Mouse (Mus musculus) macrophage (primary cell): ENCODE measurements around the gene B3gnt2. TPM values are rescaled to one million over a fixed set of nuclear protein-coding genes. Genes with fewer than 3 reads are reported as not detected.

Source experiments
- H3K27ac ChIP-seq: fragments of 350-480 bp; formaldehyde crosslinking; 2 replicates; pipeline ENCODE4 v1.9.0; 2021
- H3K36me3 ChIP-seq: fragments of 350-480 bp; formaldehyde crosslinking; 2 replicates; pipeline ENCODE4 v1.9.0; 2021; ENCODE audit errors: inconsistent target
- H3K4me3 ChIP-seq: fragments of 350-480 bp; formaldehyde crosslinking; 2 replicates; pipeline ENCODE4 v1.9.0; 2021; ENCODE audit errors: inconsistent target
- H3K79me2 ChIP-seq: fragments of 350-480 bp; formaldehyde crosslinking; 2 replicates; pipeline ENCODE4 v1.9.0; 2021; ENCODE audit errors: inconsistent target
- WGBS: methylation state at CpG from one replicate; pipeline ENCODE4 v1.1.7; 2026; ENCODE audit warnings: inconsistent platforms; ENCODE audit not compliant: missing documents; 5-methylcytosine and 5-hydroxymethylcytosine counted together
- polyA plus RNA-seq: library from polyadenylated mRNA; stranded (reverse); fragments of 250-400 nt; gene quantifications from 3 replicates; pipeline ENCODE4 v1.2.4, GENCODE M21; 2018; ENCODE audit warnings: inconsistent platforms

The B3gnt2 gene
- polyA plus RNA-seq, 1 experiment from 2014 or later: 65.2 TPM

DNA sequence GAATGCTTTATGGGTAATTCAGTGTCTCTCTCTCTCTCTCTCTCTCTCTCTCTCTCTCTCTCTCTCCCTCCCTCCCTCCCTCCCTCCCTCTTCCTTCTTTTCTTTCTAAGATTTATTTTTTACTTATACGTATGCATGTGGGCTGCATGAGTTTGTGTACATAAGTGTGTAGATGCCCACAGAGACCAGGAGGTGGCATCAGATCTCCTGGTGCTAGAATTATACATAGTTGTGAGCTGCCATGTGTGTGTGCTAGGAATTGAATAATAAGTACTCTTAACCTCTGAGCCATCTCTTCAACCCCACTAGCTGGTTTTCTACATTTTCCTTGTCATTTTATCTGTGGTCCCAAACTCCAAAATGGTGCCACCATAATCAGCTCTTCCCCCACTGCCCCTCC is 35.2 kb downstream of the B3gnt2 start:
- no CpG with 5 or more reads among the region's 1 CpGs for WGBS
- no peaks in the 10 kb centered on the region for H3K36me3 ChIP-seq
- no peaks in the 10 kb centered on the region for H3K79me2 ChIP-seq
- H3K4me3 ChIP-seq: no peak overlapping the region
- H3K27ac ChIP-seq: no peak overlapping the region

- H3K79me2 ChIP-seq: no peaks in the 10 kb centered on the region
- WGBS: 57% methylated on average over 9 of the region's 9 CpGs
These were observed 36.6 kb downstream of the B3gnt2 start for GRCm38 (mm10) chr11:22824049-22824705.

GRCm38 (mm10) chr11:22821243-22821642 is 39.5 kb downstream of the B3gnt2 start:
- no peak overlapping the region for H3K4me3 ChIP-seq
- no peaks in the 10 kb centered on the region for H3K36me3 ChIP-seq
- no peak overlapping the region for H3K27ac ChIP-seq
- H3K79me2 ChIP-seq: no peaks in the 10 kb centered on the region; the same call in 1 of the 2 replicates
- 70% methylated on average over 3 of the region's 3 CpGs for WGBS

More at GRCm38 (mm10) chr11:22824049-22824705, 36.6 kb downstream of the B3gnt2 start:
- no peak overlapping the region for H3K4me3 ChIP-seq
- H3K36me3 ChIP-seq: no peaks in the 10 kb centered on the region
- H3K27ac ChIP-seq: no peak overlapping the region

- H3K79me2 ChIP-seq: no peaks in the 10 kb centered on the region; the same call in 1 of the 2 replicates
- WGBS: 0% methylated on average over 4 of the region's 5 CpGs
- H3K4me3 ChIP-seq: no peak overlapping the region
- H3K36me3 ChIP-seq: no peaks in the 10 kb centered on the region
- peak overlapping the region; percentile 70 for H3K27ac ChIP-seq
These were observed 42.4 kb downstream of the B3gnt2 start for GRCm38 (mm10) chr11:22818371-22818770.

DNA sequence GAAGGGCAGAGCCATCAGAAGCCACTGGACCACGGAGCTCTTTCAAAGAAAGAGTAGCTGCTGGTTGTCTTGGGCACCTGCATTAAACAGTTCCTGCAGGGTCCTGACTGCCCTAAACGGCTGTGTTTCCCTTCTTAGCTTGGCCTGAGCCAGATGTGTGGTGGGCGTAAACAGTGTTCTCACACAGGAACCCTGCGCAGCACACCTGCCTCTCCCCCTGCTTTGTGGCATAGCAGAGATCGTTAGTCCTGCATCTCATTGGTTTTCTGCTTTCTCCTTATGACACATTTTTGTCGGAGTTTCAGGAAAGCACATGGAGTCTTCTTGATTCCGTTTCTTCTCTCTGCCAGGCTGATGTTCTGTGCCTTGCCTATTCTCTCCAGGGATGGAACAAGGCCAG is 44.9 kb downstream of the B3gnt2 start:
- no peak overlapping the region for H3K4me3 ChIP-seq

GRCm38 (mm10) chr11:22815143-22815542 is 45.6 kb downstream of the B3gnt2 start:
- H3K79me2 ChIP-seq: no peaks in the 10 kb centered on the region; the same call in 1 of the 2 replicates
- H3K27ac ChIP-seq: peak overlapping the region; percentile 89
- no peak overlapping the region for H3K4me3 ChIP-seq
- no peaks in the 10 kb centered on the region for H3K36me3 ChIP-seq

More for the DNA sequence above, 44.9 kb downstream of the B3gnt2 start:
- WGBS: 88% methylated on average over 7 of the region's 7 CpGs
- Histone ChIP-seq H3K79me2 (no peaks in the 10 kb centered on the region; the same call in 1 of the 2 replicates), H3K27ac (peak overlapping the region; percentile 89), H3K36me3 (no peaks in the 10 kb centered on the region)

DNA sequence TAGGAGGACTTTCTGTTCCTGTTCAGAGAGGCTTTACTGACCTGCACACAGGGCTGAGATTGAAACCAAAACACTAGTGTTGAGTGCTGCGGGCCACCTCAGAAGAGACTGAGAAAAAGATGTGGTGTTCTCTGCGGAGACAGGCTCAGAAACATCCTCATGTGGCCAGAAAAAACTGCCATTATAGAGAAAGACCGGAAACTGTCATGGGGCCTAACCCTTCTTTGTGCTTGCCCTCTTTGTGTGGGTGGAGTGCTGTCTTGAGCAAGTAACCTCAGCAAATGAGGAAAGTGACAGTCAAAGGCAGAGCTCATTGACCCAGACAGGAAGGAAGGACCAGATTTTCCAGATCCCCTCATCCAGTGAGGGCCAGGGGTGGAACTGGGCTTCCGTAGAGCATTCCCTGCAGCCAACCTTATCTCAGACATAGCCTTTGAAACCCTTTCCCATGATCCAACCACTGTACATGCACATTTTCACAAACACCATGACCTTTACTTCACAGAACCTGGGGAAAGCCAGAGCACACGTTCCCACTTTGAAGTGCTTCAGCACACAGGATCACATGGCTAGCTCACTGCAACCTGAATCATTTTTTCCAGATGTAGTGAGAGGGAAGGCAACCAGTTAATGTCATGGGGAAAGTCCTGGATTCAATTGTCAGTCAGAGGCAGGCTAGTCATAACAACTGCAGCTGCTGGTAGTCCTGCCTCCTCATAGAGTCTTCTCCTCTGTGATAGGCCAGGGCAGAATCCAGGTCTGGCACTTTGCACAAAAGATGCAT is 46.6 kb downstream of the B3gnt2 start:
- H3K27ac ChIP-seq: peak overlapping the region; percentile 89
- WGBS: 9% methylated on average over 4 of the region's 5 CpGs
- H3K36me3 ChIP-seq: no peaks in the 10 kb centered on the region
- H3K4me3 ChIP-seq: no peak overlapping the region; the same call in 1 of the 2 replicates
- no peaks in the 10 kb centered on the region; the same call in 1 of the 2 replicates for H3K79me2 ChIP-seq

DNA sequence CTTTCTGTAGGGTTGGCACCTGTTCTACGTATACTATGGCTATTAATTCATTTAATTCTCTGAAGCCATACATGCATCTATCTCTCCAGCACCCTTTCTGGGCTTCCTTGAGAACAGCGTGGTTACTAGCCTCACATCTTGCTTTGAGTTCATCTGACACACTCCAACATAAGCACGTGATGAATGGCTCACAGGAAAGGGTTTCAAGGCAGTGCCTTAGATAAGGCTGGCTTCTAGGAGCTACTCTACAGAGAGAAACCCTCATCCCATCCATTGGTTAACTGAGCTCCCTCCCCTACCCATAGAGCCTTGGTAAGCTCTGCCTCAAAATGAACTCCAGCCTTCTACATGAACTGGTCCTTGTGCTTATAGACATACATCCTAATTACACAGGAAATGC is 47.3 kb downstream of the B3gnt2 start:
- WGBS: 43% methylated on average over 3 of the region's 3 CpGs
- Histone ChIP-seq H3K27ac (peak overlapping the region; percentile 89), H3K4me3 (no peak overlapping the region; the same call in 1 of the 2 replicates), H3K36me3 (no peaks in the 10 kb centered on the region), H3K79me2 (no peaks in the 10 kb centered on the region; the same call in 1 of the 2 replicates)

DNA sequence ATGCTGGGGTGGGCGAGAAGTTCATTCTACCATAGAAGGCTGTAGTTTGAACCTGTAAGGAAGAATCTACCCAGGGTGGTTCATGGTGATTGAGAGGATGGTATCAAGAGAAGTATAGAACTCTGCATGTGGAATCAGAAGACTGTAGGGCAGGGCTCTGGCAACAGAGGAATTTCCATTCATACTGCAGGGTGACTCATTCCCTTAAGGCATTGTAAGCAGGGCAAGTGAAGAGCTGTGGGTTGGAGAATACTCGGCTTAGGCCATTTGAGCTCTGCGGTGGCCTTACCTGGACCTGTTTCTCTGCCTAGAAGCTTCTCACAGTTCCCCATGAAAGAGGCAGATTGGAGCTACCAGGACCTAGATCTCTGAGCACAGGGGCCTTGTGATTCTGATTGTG is 49.3 kb downstream of the B3gnt2 start:
- no peaks in the 10 kb centered on the region for H3K79me2 ChIP-seq
- WGBS: 94% methylated on average over 3 of the region's 3 CpGs
- H3K36me3 ChIP-seq: no peaks in the 10 kb centered on the region

GRCm38 (mm10) chr11:22809465-22810096 is 51.2 kb downstream of the B3gnt2 start:
- Histone ChIP-seq H3K27ac (no peak overlapping the region), H3K4me3 (no peak overlapping the region), H3K79me2 (no peaks in the 10 kb centered on the region), H3K36me3 (no peaks in the 10 kb centered on the region)
- 41% methylated on average over 7 of the region's 7 CpGs for WGBS

More for the DNA sequence above, 49.3 kb downstream of the B3gnt2 start:
- Histone ChIP-seq H3K27ac (no peak overlapping the region), H3K4me3 (no peak overlapping the region)

GRCm38 (mm10) chr11:22808040-22808439 is 52.7 kb downstream of the B3gnt2 start:
- H3K36me3 ChIP-seq: no peaks in the 10 kb centered on the region
- H3K27ac ChIP-seq: no peak overlapping the region
- no peaks in the 10 kb centered on the region for H3K79me2 ChIP-seq
- H3K4me3 ChIP-seq: no peak overlapping the region

DNA sequence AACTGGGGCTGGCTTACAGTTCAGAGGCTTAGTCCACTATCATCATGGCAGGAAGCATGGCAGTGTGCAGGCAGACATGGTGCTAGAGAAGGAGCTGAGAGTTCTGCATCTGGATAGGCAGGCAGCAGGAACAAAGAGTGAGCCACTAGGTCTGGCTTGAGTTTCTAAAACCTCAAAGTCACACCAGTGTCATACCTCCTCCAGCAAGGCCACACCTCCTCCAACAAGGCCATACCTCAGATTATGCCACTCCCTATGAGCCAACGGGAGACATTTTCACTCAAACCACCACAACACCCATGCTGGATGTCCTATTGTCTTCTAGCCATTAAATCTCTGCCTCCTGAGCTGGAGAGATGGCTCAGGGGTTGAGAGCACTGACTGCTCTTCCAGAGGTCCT is 55.6 kb downstream of the B3gnt2 start:
- WGBS: no CpG with 5 or more reads among the region's 1 CpGs
- H3K36me3 ChIP-seq: no peaks in the 10 kb centered on the region
- H3K4me3 ChIP-seq: no peak overlapping the region
- H3K27ac ChIP-seq: no peak overlapping the region
- H3K79me2 ChIP-seq: no peaks in the 10 kb centered on the region

DNA sequence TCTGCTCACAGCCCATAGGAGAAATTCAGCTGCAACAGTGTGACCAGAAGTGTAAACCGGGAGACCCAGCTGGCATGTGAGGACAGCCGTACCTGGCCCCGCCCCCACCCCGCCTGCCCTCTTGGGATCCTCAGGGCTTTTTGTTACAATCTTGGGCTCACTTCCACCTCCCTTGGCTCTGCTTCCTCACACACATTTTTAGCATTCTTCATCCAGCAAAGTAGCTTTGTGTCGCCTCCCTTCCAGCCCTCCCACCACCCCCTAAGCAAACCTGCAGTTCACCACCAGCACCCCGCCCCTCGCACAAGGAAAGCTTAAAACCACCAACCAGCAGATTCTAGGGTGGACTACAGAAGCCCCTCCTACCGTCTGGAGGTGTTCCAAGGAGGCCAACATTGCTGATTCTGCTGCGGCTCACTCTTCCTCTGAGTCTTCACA is 60.8 kb downstream of the B3gnt2 start:
- H3K27ac ChIP-seq: peak overlapping the region; percentile 29; the same call in 1 of the 2 replicates
- H3K36me3 ChIP-seq: no peaks in the 10 kb centered on the region
- 55% methylated on average over 9 of the region's 9 CpGs for WGBS
- no peak overlapping the region for H3K4me3 ChIP-seq
- H3K79me2 ChIP-seq: no peaks in the 10 kb centered on the region

DNA sequence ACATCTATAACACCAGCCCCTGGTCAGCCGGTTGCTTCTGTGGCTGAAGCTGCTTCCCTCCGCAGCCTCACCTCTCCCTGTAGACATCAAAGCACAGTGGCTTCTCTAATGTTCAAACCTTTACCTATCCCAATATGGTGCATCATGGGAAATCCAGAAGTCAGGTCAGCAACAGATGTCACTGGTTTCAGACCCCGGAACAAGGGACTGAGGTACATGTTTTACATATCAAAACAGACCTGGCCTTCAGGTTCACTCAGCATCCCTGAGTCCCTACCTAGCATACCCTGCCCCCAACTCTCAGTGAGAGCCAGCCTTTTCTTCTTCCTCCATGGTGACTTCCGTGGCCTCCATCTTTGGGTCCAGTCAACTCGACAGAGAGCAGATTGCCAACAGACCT is 61.8 kb downstream of the B3gnt2 start:
- Histone ChIP-seq H3K27ac (no peak overlapping the region), H3K36me3 (no peaks in the 10 kb centered on the region), H3K79me2 (no peaks in the 10 kb centered on the region), H3K4me3 (no peak overlapping the region)
- 86% methylated on average over 5 of the region's 5 CpGs for whole genome bisulfite sequencing

DNA sequence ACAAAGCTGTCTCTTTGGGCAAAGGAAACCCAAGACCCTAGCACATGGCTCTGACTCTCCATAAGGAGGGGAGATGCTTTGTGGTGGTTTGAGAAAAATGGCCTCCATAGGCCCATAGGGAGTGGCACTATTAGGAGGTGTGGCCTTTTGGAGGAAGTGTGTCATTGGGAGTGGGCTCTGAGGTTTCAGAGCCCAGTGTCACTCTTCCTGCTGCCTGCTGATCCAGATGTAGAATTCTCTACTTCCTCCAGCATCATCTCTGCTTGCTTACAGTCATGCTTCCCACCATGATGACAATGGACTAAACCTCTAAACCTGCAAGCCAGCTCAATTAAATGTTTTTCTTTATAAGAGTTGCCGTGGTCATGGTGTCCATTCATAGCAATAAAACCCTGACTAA is 66.0 kb downstream of the B3gnt2 start:
- no peaks in the 10 kb centered on the region for H3K36me3 ChIP-seq
- no peak overlapping the region for H3K27ac ChIP-seq
- no peak overlapping the region for H3K4me3 ChIP-seq
- H3K79me2 ChIP-seq: no peaks in the 10 kb centered on the region
- 100% methylated on average over 1 of the region's 1 CpGs for WGBS
